ENCODE assay signal across 27 mouse cellular contexts in genomic region chr7:66846582-66846981, GRCm38 (mm10). TPM values are rescaled to one million over a fixed set of nuclear protein-coding genes. Genes with fewer than 3 reads are reported as not detected.
"Had no signal": no experiment of that assay in that cellular context is flagged by ENCODE, and none has a peak within 500 bp of the region (broad histone marks: within the 10 kb centered on the region; RNA-seq: fewer than 3 reads in every experiment).

No protein-coding gene starts in this region.

- H3K4me2 ChIP-seq: heart, embryonic 12.5 days; hindbrain, embryonic 13.5 days; hindbrain, embryonic 15.5 days; kidney, embryonic 15.5 days; limb, embryonic 12.5 days; liver, embryonic 13.5 days; liver, embryonic 15.5 days had no signal

- H3K27ac ChIP-seq: gastrocnemius, adult 2 months; heart, embryonic 10.5 days; hindbrain, embryonic 10.5 days; hindbrain, embryonic 13.5 days; hindbrain, embryonic 15.5 days; hindbrain, postnatal 0 days; kidney, embryonic 15.5 days; kidney, postnatal 0 days; layer of hippocampus, adult 2 months; left cerebral cortex, adult 2 months; liver, embryonic 13.5 days; liver, embryonic 15.5 days had no signal

- H3K27me3 ChIP-seq: hindbrain, embryonic 15.5 days had no signal

- H3K4me3 ChIP-seq: gastrocnemius, adult 2 months; heart, embryonic 10.5 days; heart, embryonic 12.5 days; hindbrain, embryonic 10.5 days; hindbrain, embryonic 13.5 days; hindbrain, embryonic 15.5 days; kidney, embryonic 15.5 days; layer of hippocampus, adult 2 months; left cerebral cortex, adult 2 months; limb, embryonic 10.5 days; limb, embryonic 12.5 days; liver, embryonic 13.5 days; liver, embryonic 15.5 days had no signal

- H3K36me3 ChIP-seq: heart, embryonic 10.5 days; heart, embryonic 12.5 days; hindbrain, embryonic 10.5 days; hindbrain, embryonic 13.5 days; hindbrain, embryonic 15.5 days; kidney, embryonic 15.5 days; liver, embryonic 13.5 days; liver, embryonic 15.5 days had no signal

- H3K9me3 ChIP-seq: heart, embryonic 10.5 days; heart, embryonic 12.5 days; hindbrain, embryonic 10.5 days; hindbrain, embryonic 13.5 days; hindbrain, embryonic 15.5 days; kidney, embryonic 15.5 days; limb, embryonic 10.5 days; limb, embryonic 12.5 days; liver, embryonic 13.5 days; liver, embryonic 15.5 days had no signal

- DNase-seq: gastrocnemius, adult 2 months; gastrocnemius, postnatal 10 days; gastrocnemius, postnatal 25 days; heart, adult 18-20 months; heart, postnatal 10 days; heart, postnatal 4 days; kidney, adult 11 months; kidney, adult 2 months; kidney, adult 9 months; kidney, postnatal 14 days; kidney, postnatal 36 days; liver, embryonic 13.5 days; lung, adult 2 months had no signal

- H3K9ac ChIP-seq: heart, embryonic 12.5 days; hindbrain, embryonic 13.5 days; hindbrain, embryonic 15.5 days; kidney, embryonic 15.5 days; limb, embryonic 12.5 days; liver, embryonic 13.5 days; liver, embryonic 15.5 days had no signal

- H3K4me1 ChIP-seq: hindbrain, embryonic 10.5 days; liver, embryonic 13.5 days; liver, embryonic 15.5 days had no signal

RNA-seq across cellular contexts. Expression of gene Adamts17, which starts 7.0 kb away (rescaled TPM):
- total RNA-seq: granulocyte monocyte progenitor cell, adult 5-6 weeks had no signal
